Mouse (Mus musculus): ENCODE measurements around the gene Nkiras2. TPM values are rescaled to one million over a fixed set of nuclear protein-coding genes. Genes with fewer than 3 reads are reported as not detected.
"Not testable (repeated sequence)": the region's sequence is repeated elsewhere in the genome, so short reads cannot be mapped to it uniquely, and the experiment has no call there.

Nkiras2 gene
- total RNA-seq, 2 experiments from 2014 or later, result 53.7 to 63.9 TPM

DNA sequence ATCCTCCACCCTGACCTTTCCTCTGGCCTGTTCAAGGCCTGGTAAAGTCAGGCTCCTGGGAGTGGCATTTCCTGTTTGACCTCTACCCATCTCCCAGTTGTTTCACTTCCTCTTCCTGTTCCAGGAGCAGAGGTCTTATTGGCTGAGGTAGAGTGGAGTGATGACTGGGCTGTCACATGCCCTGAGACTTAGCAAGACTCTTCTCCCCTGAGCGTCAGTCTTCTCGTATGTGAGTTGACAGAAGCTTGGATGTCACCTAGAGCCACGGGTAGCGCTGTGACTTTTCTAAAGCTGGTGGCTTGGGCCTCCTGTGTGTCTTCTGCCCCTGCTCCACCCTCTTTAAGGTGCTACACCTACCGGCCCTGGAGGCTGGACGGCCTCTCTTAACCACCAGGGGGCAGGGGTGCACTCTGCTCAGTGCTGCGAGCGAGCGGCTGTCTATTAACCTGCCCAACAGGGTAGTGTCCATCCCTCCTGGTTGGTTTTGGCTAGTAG, 7.7 kb downstream of the Nkiras2 start:
- peak; percentile 80 to 88 for DNase-seq
- intact Hi-C loops (cut with DNase I), result loop anchor here (1.0 kb wide), 2 partner anchors 69 to 76 kb away; no protein-coding TSS in a partner anchor

DNA sequence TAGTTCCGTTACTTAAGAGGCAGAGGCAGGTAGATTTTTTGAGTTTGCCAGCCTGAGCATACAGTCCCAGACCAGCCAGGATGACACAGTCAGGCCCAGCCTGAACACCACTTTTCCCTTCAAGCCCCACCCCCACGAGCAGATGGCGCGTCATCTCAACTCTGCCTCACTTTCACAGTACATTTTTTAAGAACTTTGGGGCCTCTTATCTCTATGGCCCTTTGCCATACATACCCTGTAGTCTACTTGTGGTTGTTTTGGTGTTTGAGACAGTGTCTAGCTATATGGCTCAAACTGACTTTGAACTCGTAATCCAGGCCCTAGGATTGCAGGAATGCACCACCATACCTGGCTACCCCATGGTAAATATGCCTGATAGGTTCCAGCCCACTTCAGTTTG, 9.0 kb downstream of the Nkiras2 start:
- intact Hi-C loops (cut with DNase I), result no loop called here
- DNase-seq, result no peak

DNA sequence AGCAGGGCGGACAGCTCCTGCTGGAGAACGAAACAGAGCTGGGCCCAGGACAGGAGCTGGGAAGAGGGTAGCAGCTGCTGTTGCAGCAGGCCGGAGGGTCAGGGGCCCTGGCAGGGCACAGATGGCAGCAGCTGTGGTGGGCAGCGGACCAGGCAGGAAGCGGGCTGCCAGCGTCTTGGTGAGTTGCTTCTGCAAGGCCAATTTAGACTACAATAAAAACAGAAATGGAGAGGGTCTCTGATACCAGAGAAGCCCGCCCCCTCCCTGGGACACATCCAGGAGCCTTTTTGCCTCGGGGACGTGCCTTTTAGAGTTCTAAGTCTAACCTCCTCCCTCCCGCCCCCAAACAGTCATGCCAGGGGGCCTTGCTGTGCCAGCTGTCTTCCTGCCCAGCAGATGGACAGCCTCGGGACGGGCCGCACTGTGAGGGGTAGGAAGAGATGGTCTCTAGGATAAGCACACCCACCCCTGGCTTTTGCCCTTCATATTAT, 9.9 kb downstream of the Nkiras2 start:
- intact Hi-C loops (cut with DNase I), result no loop called here
- no peak for DNase-seq

DNA sequence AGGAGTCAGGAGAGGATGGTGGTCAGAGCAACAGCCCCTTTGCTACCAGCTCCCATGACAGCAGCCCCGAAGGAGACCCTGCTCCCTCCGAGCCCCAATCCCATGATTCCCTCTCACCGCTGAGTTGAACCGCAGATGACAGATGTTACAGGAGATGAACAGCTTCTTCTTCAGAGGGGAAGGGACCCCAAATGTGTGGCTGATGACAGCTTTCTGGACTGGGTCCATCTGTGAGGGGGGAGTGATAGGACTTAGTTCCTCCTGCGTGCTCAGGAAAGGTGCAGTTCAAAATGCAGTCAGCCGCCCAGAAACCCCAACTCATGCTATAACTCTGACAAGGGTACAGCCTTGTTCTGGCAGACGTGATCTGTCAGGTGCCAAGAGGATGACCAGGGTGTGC, 15.5 kb downstream of the Nkiras2 start:
- intact Hi-C loops (cut with DNase I), result no loop called here
- DNase-seq, result no peak

DNA sequence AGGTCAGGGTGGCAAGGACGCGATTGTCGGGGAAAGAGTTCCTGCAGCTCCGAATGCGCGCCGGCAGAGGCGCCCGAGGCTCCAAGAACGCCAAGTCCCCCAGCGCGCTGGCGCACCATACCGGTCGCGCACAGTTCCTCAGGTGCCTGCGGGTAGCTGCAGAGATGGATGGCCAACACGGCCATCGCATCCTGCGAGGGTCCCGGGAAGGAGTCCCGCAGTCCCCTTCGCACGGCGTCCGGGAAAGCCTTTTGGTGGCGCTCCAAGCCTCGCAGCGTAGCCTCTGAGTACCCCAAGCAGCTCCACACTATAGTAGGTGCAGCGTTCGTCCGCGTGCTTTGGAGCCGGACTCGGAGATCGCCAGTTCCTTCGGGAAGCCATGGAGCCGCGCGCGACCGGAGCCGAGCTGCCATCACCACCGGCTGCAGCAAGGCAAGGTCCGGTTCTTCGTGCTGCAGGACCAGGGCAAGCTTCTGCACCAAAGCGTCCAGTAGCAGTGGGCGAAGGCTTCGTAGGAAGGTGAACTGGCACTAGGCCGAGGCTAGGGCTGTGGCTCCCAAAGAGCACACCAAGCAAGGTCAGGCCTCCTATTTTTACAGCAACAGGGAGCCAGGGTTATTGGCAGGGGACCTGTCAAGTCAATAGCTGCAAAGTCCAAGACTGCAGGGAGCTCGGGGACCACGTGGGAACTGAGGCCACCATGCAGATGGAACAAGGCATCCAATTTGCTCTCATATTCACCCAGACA, 21.3 kb downstream of the Nkiras2 start:
- DNase-seq, result peak; percentile 52 to 62
- intact Hi-C loops (cut with DNase I), result no loop called here

DNA sequence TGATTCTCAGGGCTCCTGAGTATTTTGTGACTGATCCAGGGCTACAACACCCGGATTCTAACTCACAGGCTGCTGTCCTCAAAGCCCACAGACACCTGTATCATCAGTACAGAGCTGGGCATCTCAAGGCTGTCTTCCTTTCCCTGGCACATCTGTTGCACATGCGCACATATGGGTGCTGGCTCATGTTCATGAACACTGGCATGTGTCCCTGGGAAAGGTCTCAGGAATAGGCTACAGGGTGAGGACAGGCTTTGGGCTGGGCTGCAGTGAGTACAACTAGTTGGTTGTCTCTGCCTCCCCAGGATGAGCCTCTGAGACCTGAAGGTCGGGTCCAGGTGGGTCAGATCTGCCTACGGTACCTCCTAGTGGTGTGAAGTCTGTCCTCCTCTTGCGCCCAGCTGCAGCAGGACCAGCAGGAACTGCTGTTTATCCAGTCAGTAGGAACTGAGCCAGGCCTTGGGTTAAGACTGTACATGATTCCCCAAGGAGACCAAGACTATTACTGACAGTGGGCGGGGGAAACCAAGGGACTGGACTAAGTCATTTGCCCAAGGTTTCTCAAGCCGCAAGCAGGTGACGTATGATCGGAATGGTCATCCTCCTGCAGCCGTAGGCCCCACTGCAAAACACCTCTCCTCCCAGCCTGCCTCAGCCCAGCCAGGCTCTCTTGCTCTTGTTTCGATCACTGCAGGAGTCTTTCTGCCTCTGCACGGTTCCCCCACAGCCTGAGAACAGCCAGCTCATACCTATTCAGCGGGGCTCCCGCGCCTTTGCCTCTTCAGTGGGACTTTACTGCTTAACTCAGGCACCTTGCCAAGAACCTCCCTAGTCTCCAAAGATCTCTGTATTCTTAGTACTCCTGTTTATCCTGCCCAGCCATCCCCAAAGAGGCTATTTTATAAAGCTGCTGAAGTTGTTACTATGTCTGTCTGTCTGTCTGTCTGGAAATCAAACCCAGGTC, 24.9 kb downstream of the Nkiras2 start:
- no peak for DNase-seq
- intact Hi-C loops (cut with DNase I), result no loop called here

DNA sequence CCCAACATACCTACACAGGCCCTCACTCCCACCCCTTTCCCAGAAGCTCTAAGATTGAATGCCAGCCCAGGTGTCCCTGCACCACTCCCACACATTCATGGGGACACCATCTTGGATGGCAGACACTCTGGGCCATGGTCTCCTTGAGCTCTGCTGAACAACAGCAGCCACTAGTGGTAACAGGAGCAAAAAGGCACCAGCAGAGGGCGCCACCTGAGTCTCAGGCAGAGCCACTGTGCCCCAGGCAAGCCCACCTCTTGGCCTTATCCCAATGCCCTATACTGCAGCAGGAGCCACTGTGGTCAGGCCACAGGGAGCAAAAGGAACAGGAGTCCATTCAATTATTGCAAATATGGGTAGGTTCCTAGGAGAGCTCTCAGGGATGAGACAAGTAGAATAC, 27.2 kb downstream of the Nkiras2 start:
- intact Hi-C loops (cut with DNase I), result no loop called here
- peak in 1 of 2 experiments; percentile 49 for DNase-seq

DNA sequence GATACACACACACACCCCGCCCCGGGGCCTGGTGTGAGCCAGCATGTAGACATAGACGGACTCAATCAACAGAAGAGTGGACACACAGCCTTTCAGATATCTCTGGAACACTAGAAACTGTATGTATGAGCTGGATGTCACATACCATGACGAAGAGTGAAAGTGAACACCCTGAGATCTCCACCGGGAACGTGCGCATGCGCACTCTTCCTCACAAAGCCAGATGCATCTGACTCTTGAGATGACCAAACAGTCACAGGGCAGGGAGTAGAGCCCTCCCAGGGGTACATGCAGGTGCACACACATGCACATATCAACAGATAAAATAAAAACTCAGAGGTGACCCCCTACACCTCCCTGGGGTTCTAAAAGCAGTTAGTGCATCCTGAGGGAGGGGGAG, 29.4 kb downstream of the Nkiras2 start:
- intact Hi-C loops (cut with DNase I), result no loop called here
- DNase-seq, result no peak

DNA sequence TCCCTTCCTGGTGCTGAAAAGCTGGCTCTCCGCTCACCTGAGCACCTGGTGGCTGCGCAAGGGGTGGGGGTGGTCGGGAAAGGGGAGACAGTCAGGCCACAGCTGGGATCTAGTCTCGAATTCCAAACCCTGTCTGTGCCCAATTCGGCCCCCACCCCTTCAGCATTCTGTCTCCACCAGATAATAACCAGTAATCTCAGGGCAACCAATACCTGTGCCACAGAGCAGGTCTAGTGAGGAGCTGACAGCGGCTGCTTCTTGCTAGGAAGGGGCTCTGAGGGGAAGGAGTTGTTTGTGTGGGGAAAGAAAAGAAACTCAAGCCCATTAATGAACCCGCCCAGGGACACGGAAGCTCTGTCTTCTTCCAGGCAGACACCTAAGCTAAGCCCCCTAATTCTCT, 32.2 kb downstream of the Nkiras2 start:
- intact Hi-C loops (cut with DNase I), result no loop called here
- no peak for DNase-seq

DNA sequence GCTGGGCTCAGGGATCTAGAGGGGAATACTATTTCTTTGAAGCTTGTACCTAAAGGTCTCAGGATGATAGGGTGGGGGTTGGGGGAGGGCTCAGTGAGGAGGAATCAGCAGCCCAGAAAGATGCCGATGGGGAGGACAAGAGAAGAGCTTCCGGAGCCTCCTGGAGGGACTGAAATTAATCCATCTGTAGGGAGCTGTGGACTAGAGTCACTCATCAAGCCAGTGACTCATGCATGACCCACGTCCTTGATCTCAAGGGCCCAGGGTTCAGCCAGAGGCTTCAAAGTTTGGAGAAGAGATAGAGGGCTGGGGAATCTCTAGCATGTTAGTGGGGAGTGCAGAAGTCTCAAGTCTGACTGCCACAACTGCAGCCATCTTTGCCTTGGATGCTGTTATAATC, 32.7 kb downstream of the Nkiras2 start:
- DNase-seq, result no peak
- intact Hi-C loops (cut with DNase I), result no loop called here

DNA sequence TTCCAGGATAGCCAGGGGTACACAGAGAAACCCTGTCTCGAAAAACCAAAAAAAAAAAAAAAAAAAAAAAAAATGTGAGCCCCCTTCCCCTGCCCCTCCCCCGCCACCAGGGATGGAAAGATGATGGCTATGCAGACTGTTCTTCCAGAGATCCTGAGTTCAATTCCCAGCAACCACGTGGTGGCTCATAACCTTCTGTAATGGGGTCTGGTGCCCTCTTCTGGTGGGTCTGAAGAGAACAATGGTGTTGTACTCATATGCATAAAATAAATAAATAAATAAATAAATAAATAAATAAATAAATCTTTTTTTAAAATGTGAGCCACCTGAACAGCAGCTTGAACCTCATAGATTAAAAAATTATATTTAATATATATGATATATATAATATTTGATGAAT, 36.5 kb downstream of the Nkiras2 start:
- intact Hi-C loops (cut with DNase I); DNase-seq: not testable (repeated sequence)

DNA sequence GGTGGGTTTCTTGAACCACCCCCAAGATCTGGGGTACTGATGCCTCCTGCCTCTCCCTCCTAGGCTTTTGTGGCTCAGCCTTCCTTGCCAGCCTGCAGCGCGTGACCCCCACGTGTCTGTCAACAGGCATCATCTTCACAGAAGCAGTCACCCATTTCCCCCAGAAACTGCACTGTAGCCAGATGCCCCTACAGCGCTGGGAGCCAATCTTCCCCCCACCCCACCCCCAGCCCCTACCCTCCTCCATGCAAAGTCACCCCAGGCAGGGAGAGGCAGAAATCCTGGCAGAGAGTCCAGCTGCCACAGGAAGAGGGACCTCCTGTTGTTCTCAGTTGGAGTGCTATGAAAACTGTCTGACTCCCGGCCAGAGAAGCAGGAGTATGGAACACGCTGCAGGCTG, 37.4 kb downstream of the Nkiras2 start:
- intact Hi-C loops (cut with DNase I), result no loop called here
- peak in 1 of 2 experiments; percentile 35 for DNase-seq

DNA sequence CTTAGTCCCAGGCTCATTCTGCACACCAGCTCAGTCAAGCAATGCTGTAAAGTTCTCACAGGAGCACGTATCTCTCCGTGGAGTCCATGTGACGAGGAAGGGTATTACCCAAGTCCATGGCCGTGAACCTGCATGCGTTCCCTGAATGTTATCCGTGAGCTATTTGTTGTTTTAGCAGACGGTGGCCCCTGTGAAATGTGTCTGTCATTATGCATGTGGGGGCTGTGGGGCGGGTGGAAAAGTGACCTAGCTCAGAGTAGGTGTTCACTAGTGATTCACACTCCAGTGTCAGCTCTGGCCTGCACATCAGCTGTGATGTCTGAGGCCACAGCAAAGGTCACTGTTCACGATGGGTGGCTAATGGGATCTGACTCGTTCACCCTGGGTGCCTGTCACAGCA, 40.8 kb downstream of the Nkiras2 start:
- intact Hi-C loops (cut with DNase I), result no loop called here
- no peak for DNase-seq

DNA sequence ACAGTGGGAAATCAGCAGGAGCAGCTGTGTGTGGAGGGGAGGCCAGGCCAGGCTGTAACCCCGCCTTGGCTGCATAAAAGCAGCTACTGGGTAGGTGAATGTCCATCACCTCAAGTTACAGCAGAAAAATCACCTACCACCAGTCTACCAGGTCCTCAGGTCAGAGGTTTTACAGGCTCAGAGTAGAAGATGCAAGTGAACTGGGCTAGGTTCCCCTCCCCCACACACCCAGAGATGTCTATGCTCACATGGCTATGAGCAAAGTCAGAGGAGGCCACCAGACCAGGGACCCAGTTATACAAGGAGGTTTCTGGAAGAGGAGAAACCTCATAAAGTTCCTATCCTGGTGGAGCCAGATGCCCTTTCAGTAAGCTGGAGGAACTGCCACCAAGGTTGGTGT, 52.0 kb downstream of the Nkiras2 start:
- DNase-seq, result no peak
- intact Hi-C loops (cut with DNase I), result no loop called here

DNA sequence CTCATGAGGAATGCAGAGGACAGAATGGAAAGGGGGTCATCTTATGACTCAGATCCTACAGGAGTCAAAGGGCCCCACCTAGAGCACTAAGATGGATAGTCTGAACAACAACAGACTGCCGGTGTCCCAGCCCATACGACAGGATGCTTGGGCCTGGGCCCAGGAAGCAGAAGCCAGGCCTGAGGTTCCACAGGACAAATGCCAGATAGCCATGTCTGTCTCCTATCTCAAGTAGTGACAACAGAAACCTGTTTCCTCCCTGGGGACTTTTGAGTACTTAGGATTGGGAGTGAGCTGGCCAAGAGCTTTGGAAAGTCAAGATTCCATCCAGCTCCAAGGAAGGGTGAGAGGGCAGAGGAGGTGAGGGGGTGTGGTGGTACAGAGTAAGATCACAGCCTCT, 52.9 kb downstream of the Nkiras2 start:
- peak; percentile 61 to 67 for DNase-seq
- intact Hi-C loops (cut with DNase I), result no loop called here

DNA sequence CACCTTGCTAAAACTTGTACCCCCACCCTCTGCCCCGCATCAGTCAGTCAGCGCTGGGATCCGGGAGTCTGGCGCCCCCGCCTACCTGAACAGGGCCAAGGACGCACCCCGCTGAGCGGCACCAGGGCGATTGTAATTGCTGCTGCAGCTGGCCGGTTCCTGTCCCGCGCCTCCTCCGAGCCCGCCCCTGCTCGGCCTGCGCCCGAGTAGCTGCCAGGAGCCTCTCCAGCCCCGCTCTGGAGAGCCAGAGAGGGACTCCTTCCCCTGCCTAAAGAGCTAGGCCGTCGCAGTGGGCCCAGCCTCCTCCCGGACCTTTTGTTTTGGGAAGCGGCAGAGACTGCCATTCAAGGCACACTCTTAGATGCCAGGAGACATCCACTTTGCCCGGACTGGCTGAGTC, 54.1 kb downstream of the Nkiras2 start:
- intact Hi-C loops (cut with DNase I), result no loop called here

More for the DNA sequence above, 54.1 kb downstream of the Nkiras2 start:
- DNase-seq, result peak; percentile 69 to 71

Other genes starting within 250 kb of the Nkiras2 start
- gene Jup, start 221.5 kb upstream of the Nkiras2 start, total RNA-seq (2021), result 100 to 1,000 TPM; 252 to 286 TPM
- gene P3h4, start 204.4 kb upstream of the Nkiras2 start, total RNA-seq (2021), result 10 to 100 TPM; 24.4 to 27.3 TPM
- 10 to 100 TPM; 58.6 to 59.7 TPM for gene Fkbp10, start 203.5 kb upstream of the Nkiras2 start, total RNA-seq (2021)
- 10 to 100 TPM; 36.9 to 46.3 TPM for gene Nt5c3b, start 177.4 kb upstream of the Nkiras2 start, total RNA-seq (2021)
- under 1 TPM; 0.57 to 0.97 TPM for gene Klhl10, start 177.3 kb upstream of the Nkiras2 start, total RNA-seq (2021)
- 10 to 100 TPM; 12.9 to 13.9 TPM for gene Klhl11, start 146.5 kb upstream of the Nkiras2 start, total RNA-seq (2021)
- 10 to 100 TPM; 47.8 to 51.1 TPM for gene Acly, start 91.2 kb upstream of the Nkiras2 start, total RNA-seq (2021)
- under 1 TPM; 0.17 to 0.38 TPM for gene Ttc25, start 73.6 kb upstream of the Nkiras2 start, total RNA-seq (2021)
- gene Cnp, start 44.3 kb upstream of the Nkiras2 start, total RNA-seq (2021), result 1 to 10 TPM; 6.1 to 7.1 TPM
- 100 to 1,000 TPM; 199 to 207 TPM for gene Dnajc7, start 924 bp downstream of the Nkiras2 start, total RNA-seq (2021)
- gene Zfp385c, start 73.2 kb downstream of the Nkiras2 start, total RNA-seq (2021), result under 1 TPM; 0.30 to 0.65 TPM
- gene Dhx58, start 85.0 kb downstream of the Nkiras2 start, total RNA-seq (2021), result under 1 TPM; 0.42 to 0.50 TPM
- gene Kat2a, start 93.2 kb downstream of the Nkiras2 start, total RNA-seq (2021), result 10 to 100 TPM; 16.1 to 16.6 TPM
- gene Hspb9, start 94.6 kb downstream of the Nkiras2 start, total RNA-seq (2021), result not detected
- 10 to 100 TPM; 85.3 to 97.8 TPM for gene Rab5c, start 119.0 kb downstream of the Nkiras2 start, total RNA-seq (2021)
- gene Kcnh4, start 140.7 kb downstream of the Nkiras2 start, total RNA-seq (2021), result not detected
- not detected for gene Hcrt, start 143.7 kb downstream of the Nkiras2 start, total RNA-seq (2021)
- gene Ghdc, start 151.7 kb downstream of the Nkiras2 start, total RNA-seq (2021), result 10 to 100 TPM; 10.4 to 12.6 TPM
- 10 to 100 TPM; 52.1 to 58.6 TPM for gene Stat5b, start 231.5 kb downstream of the Nkiras2 start, total RNA-seq (2021)
- gene Stat5a, start 240.1 kb downstream of the Nkiras2 start, total RNA-seq (2021), result 10 to 100 TPM; 22.9 to 26.9 TPM

All from heart, postnatal 10 days (tissue).